9 mouse cellular contexts compared by ENCODE assay signal in genomic region chr5:24730488-24730871, GRCm38 (mm10). TPM values are rescaled to one million over a fixed set of nuclear protein-coding genes. Genes with fewer than 3 reads are reported as not detected.
DNase-seq lines count a peak whose midpoint lies in the region; ATAC-seq and TF ChIP-seq lines count a peak whose summit lies in the region.
"Had no signal": no experiment of that assay in that cellular context is flagged by ENCODE, and none has a peak within 500 bp of the region (broad histone marks: within the 10 kb centered on the region; RNA-seq: fewer than 3 reads in every experiment).

Gene Wdr86 (minus strand): TSS chr5:24730727.

- no peaks in the 10 kb centered on the region for H3K9me3 ChIP-seq in embryonic facial prominence, embryonic 10.5 days
- H3K9me3 ChIP-seq in intestine, embryonic 16.5 days (ENCODE audit: control insufficient read depth, low read length), result no peaks in the 10 kb centered on the region
- no peaks in the 10 kb centered on the region for H3K9me3 ChIP-seq in midbrain, postnatal 0 days (ENCODE audit: low read length)
- H3K9me3 ChIP-seq: G1E had no signal

- DNase-seq in kidney, adult 2 months, result no peak
- DNase-seq in kidney, adult 9 months, result no peak
- peak; percentile 88 for DNase-seq in embryonic facial prominence, embryonic 10.5 days (ENCODE audit: low spot score)
- no peak for DNase-seq in midbrain, postnatal 0 days (ENCODE audit: low spot score)
- no peak for DNase-seq in cerebellum, postnatal 4 days (ENCODE audit: low spot score in 2 of 2)
- no peak for DNase-seq in left cerebral cortex, postnatal 36 days (ENCODE audit: low spot score in 2 of 2)
- DNase-seq in spleen, postnatal 10 days (ENCODE audit: low spot score in 2 of 2), result no peak

- TF ChIP-seq POLR2A in kidney, adult 2 months (IDR thresholded peaks at IDR 0.05; ENCODE audit: low read depth, low read length), result no peak

- H3K27ac ChIP-seq in kidney, adult 2 months (ENCODE audit: insufficient read depth, low read depth, low read length), result peak within 1 kb of the TSS; percentile 56; the same call in 1 of the 2 replicates
- H3K27ac ChIP-seq in embryonic facial prominence, embryonic 10.5 days (replicated peaks), result peak within 1 kb of the TSS; percentile 97
- 0 out of 2 replicates have a peak within 1 kb of the TSS, but pooled peaks have one; percentile 4 for H3K27ac ChIP-seq in intestine, embryonic 16.5 days (ENCODE audit: low read length)
- no peak within 1 kb of the TSS for H3K27ac ChIP-seq in midbrain, postnatal 0 days (ENCODE audit: low read depth, low read length)

- peak within 1 kb of the TSS; percentile 95 for H3K4me2 ChIP-seq in intestine, embryonic 16.5 days (ENCODE audit: low read depth, low read length)
- peak within 1 kb of the TSS; percentile 65 for H3K4me2 ChIP-seq in midbrain, postnatal 0 days (ENCODE audit: low read depth, low read length, poor library complexity, severe bottlenecking)

- no peaks in the 10 kb centered on the region; the same call in none of the 2 replicates for H3K4me1 ChIP-seq in kidney, adult 2 months (ENCODE audit: control insufficient read depth, insufficient read depth, low read length)
- peaks cover 74% of the 10 kb centered on the region for H3K4me1 ChIP-seq in embryonic facial prominence, embryonic 10.5 days
- peaks cover 31% of the 10 kb centered on the region for H3K4me1 ChIP-seq in intestine, embryonic 16.5 days (ENCODE audit: control insufficient read depth, insufficient read depth, low read length)
- H3K4me1 ChIP-seq in midbrain, postnatal 0 days (ENCODE audit: insufficient read depth, low read length), result 0 out of 2 replicates have a peak, but pooled peaks cover 7% of the 10 kb centered on the region

- 4% methylated on average over 23 of the region's 23 CpGs for WGBS in kidney, adult 2 months
- WGBS in embryonic facial prominence, embryonic 10.5 days, result under 1% methylated on average over 23 of the region's 23 CpGs
- under 1% methylated on average over 21 of the region's 23 CpGs for WGBS in intestine, embryonic 16.5 days
- WGBS in midbrain, postnatal 0 days, result under 1% methylated on average over 23 of the region's 23 CpGs

- peak; percentile 24 for ATAC-seq in intestine, embryonic 16.5 days
- peak; percentile 55; the same call in 1 of the 2 replicates for ATAC-seq in midbrain, postnatal 0 days (ENCODE audit: low FRiP score)

- no peak for TF ChIP-seq CTCF in kidney, adult 2 months (conservative IDR thresholded peaks at IDR 0.05; ENCODE audit: insufficient read depth, insufficient read length, low read depth, low read length)
- no peak for TF ChIP-seq CTCF in midbrain, postnatal 0 days (IDR thresholded peaks at IDR 0.05)

- H3K9ac ChIP-seq in intestine, embryonic 16.5 days (ENCODE audit: low read depth, low read length), result peak within 1 kb of the TSS; percentile 75
- peak within 1 kb of the TSS; percentile 46 for H3K9ac ChIP-seq in midbrain, postnatal 0 days (replicated peaks; ENCODE audit: low read length, poor library complexity, severe bottlenecking)

- H3K4me3 ChIP-seq in kidney, adult 2 months (ENCODE audit: insufficient read depth, low read depth, low read length), result peak within 1 kb of the TSS; percentile 49
- peak within 1 kb of the TSS; percentile 73 for H3K4me3 ChIP-seq in embryonic facial prominence, embryonic 10.5 days
- H3K4me3 ChIP-seq in intestine, embryonic 16.5 days (ENCODE audit: low read length), result peak within 1 kb of the TSS; percentile 61
- H3K4me3 ChIP-seq in midbrain, postnatal 0 days (ENCODE audit: low read depth, low read length), result peak within 1 kb of the TSS; percentile 45

- no peaks in the 10 kb centered on the region for H3K36me3 ChIP-seq in kidney, adult 2 months (ENCODE audit: control insufficient read depth, insufficient read depth, low read length)
- peaks cover 22% of the 10 kb centered on the region for H3K36me3 ChIP-seq in embryonic facial prominence, embryonic 10.5 days (replicated peaks)
- no peaks in the 10 kb centered on the region for H3K36me3 ChIP-seq in intestine, embryonic 16.5 days (ENCODE audit: control insufficient read depth, insufficient read depth, low read length)
- no peaks in the 10 kb centered on the region for H3K36me3 ChIP-seq in midbrain, postnatal 0 days (ENCODE audit: insufficient read depth, low read length)
- H3K36me3 ChIP-seq: G1E had no signal

- intact Hi-C loops in left cerebral cortex, postnatal 36 days (cut with DNase I), result no loop called here

- peaks cover 6% of the 10 kb centered on the region; the same call in 1 of the 2 replicates for H3K27me3 ChIP-seq in kidney, adult 2 months (replicated peaks; ENCODE audit: control insufficient read depth, insufficient read depth, low read length)
- peaks cover 33% of the 10 kb centered on the region for H3K27me3 ChIP-seq in embryonic facial prominence, embryonic 10.5 days (replicated peaks; ENCODE audit: low read depth, poor library complexity, severe bottlenecking)
- no peaks in the 10 kb centered on the region; the same call in 1 of the 2 replicates for H3K27me3 ChIP-seq in intestine, embryonic 16.5 days (replicated peaks; ENCODE audit: control insufficient read depth, insufficient read depth, low read length)
- peaks cover 18% of the 10 kb centered on the region for H3K27me3 ChIP-seq in midbrain, postnatal 0 days (ENCODE audit: insufficient read depth, low read length)

RNA-seq across cellular contexts. Expression of gene Wdr86, which starts in this region (rescaled TPM):
- 7.0 and 8.6 TPM in 2 replicates for polyA plus RNA-seq in kidney, adult 2 months (2012; rRNA removed)
- polyA plus RNA-seq in embryonic facial prominence, embryonic 10.5 days (2016; fragmentation: Nextera tagmentation; extraction: Ambion mirVana), result 51.1 and 58.6 TPM in 2 replicates
- 6.8 and 8.4 TPM in 2 replicates for polyA plus RNA-seq in intestine, embryonic 16.5 days (2015; fragmentation: Nextera tagmentation; extraction: Ambion mirVana)
- 13.4 and 16.5 TPM in 2 replicates for total RNA-seq in midbrain, postnatal 0 days (2014; rRNA removed)
- polyA plus RNA-seq in midbrain, postnatal 0 days (2015; fragmentation: Nextera tagmentation; extraction: Ambion mirVana), result 6.7 and 7.0 TPM in 2 replicates
- total RNA-seq in left cerebral cortex, postnatal 36 days (2021), result under 1 TPM; 0.42 to 0.93 TPM
- polyA plus RNA-seq: G1E had no signal
